Mouse (Mus musculus) hindbrain, postnatal 0 days (tissue): ENCODE results near the gene Zswim5. TPM values are rescaled to one million over a fixed set of nuclear protein-coding genes. Genes with fewer than 3 reads are reported as not detected.
A peak's percentile ranks its signal among the peaks of the same experiment; 100 is the strongest.

ENCODE experiments used
- ATAC-seq: fragments of 200-750 bp; cut with Nextera tagmentation; 2 replicates; pipeline ENCODE4 v1.8.0; 2017; ENCODE audit warnings: mild to moderate bottlenecking, moderate TSS enrichment, moderate library complexity
- DNase-seq: peaks from one replicate; pipeline ENCODE4 v3.0.0-alpha.2; 2015; ENCODE audit warnings: low spot score
- H3K27ac ChIP-seq: fragments of 300-500 bp; sonication (generic); 2 replicates; pipeline ENCODE4 v1.5.1; 2014; ENCODE audit warnings: mild to moderate bottlenecking
- H3K27me3 ChIP-seq: fragments of 300-500 bp; sonication (generic); 2 replicates; pipeline ENCODE4 v1.6.1; 2014; ENCODE audit warnings: low read length, mixed read lengths; ENCODE audit not compliant: insufficient read depth
- H3K36me3 ChIP-seq: fragments of 300-500 bp; sonication (generic); 2 replicates; pipeline ENCODE4 v1.6.1; 2014; ENCODE audit warnings: low read length, mixed read lengths; ENCODE audit not compliant: insufficient read depth
- H3K4me1 ChIP-seq: fragments of 300-500 bp; sonication (generic); 2 replicates; pipeline ENCODE4 v1.6.1; 2014; ENCODE audit warnings: antibody characterized with exemption, low read length, mixed read lengths; ENCODE audit not compliant: insufficient read depth
- H3K4me2 ChIP-seq: fragments of 300-500 bp; sonication (generic); 2 replicates; pipeline ENCODE4 v1.6.1; 2014; ENCODE audit warnings: low read depth, mild to moderate bottlenecking, low read length, moderate library complexity, mixed read lengths
- H3K4me3 ChIP-seq: fragments of 300-500 bp; sonication (generic); 2 replicates; pipeline ENCODE4 v1.5.1; 2014; ENCODE audit warnings: low read length
- H3K9ac ChIP-seq: fragments of 300-500 bp; sonication (generic); replicated peaks from 2 replicates; pipeline ENCODE4 v1.6.1; 2014; ENCODE audit warnings: mild to moderate bottlenecking, low read length, moderate library complexity, mixed read lengths
- H3K9me3 ChIP-seq: fragments of 300-500 bp; sonication (generic); 2 replicates; pipeline ENCODE4 v1.6.1; 2016; ENCODE audit warnings: low read length, mixed read lengths
- CTCF ChIP-seq: IDR thresholded peaks from 2 replicates; pipeline ENCODE4 v1.5.1; 2016; ENCODE audit warnings: antibody characterized with exemption, control low read depth, low read depth
- WGBS: fragments of 180-500 bp; shearing (Covaris S2); extraction: QIAGEN DNeasy Blood & Tissue Kit; methylation state at CpG from one replicate; pipeline ENCODE4 v1.1.7; 2014; 5-methylcytosine and 5-hydroxymethylcytosine counted together
- polyA plus RNA-seq: library from polyadenylated mRNA; unstranded; fragments of >200 nt; fragmentation: Nextera tagmentation; extraction: Ambion mirVana; gene quantifications from 2 replicates; pipeline ENCODE4 v1.2.1, GENCODE M21; 2015
- total RNA-seq: library from RNA; depleted of rRNA; stranded (reverse); fragments of >200 nt; gene quantifications from 2 replicates; pipeline ENCODE4 v1.2.3, GENCODE M21; 2014

The Zswim5 gene
- total and polyA plus RNA-seq, 2 experiments from 2014 or later = 2.3 to 25.8 TPM

GRCm38 (mm10) chr4:117002543-117003521, 125.7 kb downstream of the Zswim5 start:
- H3K4me2 ChIP-seq = no peak overlapping the region
- TF ChIP-seq CTCF = peak; percentile 86
- H3K27ac ChIP-seq = no peak overlapping the region
- peaks cover 47% of the 10 kb centered on the region; the same call in 1 of the 2 replicates for H3K36me3 ChIP-seq
- H3K4me1 ChIP-seq = no peaks in the 10 kb centered on the region
- H3K9me3 ChIP-seq = no peaks in the 10 kb centered on the region
- no peak overlapping the region for H3K9ac ChIP-seq
- no peak overlapping the region for H3K4me3 ChIP-seq
- no peaks in the 10 kb centered on the region for H3K27me3 ChIP-seq
- ATAC-seq (peak; percentile 65), DNase-seq (peak; percentile 83)
- WGBS = 58% methylated on average over 38 of the region's 38 CpGs

GRCm38 (mm10) chr4:117004649-117005048, 127.5 kb downstream of the Zswim5 start:
- Histone ChIP-seq H3K9ac (no peak overlapping the region), H3K9me3 (no peaks in the 10 kb centered on the region), H3K36me3 (peaks cover 44% of the 10 kb centered on the region; the same call in 1 of the 2 replicates), H3K4me3 (no peak overlapping the region), H3K27me3 (no peaks in the 10 kb centered on the region), H3K4me1 (no peaks in the 10 kb centered on the region), H3K27ac (no peak overlapping the region), H3K4me2 (no peak overlapping the region)
- no peak for TF ChIP-seq CTCF
- WGBS = 82% methylated on average over 4 of the region's 4 CpGs
- ATAC-seq = no peak
- DNase-seq = no peak

- TF ChIP-seq CTCF = no peak
- WGBS = 78% methylated on average over 7 of the region's 7 CpGs
These were observed 128.6 kb downstream of the Zswim5 start for GRCm38 (mm10) chr4:117005611-117006400.

DNA sequence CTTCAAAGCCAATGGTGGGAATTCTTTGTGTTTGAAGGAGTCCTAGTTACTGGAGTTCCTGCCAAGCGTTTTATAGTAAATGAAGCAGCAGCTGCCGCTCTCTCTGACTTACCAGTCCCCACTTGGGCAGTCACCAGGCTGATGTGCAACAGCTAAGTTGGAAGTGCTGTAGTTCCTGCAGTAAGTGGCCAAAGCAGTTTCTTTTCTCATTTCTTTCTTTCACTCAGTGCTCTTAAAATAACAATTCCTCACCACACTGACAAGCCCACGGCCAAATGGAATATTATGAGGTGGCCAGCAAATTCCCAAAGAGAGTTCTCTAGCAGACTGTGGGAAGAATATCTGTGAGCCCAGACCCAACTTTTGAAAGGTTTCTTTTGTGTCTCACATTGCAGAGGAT, 129.9 kb downstream of the Zswim5 start:
- no peak overlapping the region for H3K27ac ChIP-seq
- no peak overlapping the region for H3K4me2 ChIP-seq
- WGBS = 55% methylated on average over 3 of the region's 3 CpGs
- no peaks in the 10 kb centered on the region for H3K27me3 ChIP-seq
- H3K4me3 ChIP-seq = no peak overlapping the region
- H3K9me3 ChIP-seq = no peaks in the 10 kb centered on the region
- peaks cover 25% of the 10 kb centered on the region; the same call in 1 of the 2 replicates for H3K36me3 ChIP-seq
- TF ChIP-seq CTCF = no peak
- H3K4me1 ChIP-seq = no peaks in the 10 kb centered on the region
- ATAC-seq (no peak), DNase-seq (no peak)
- H3K9ac ChIP-seq = no peak overlapping the region

More at GRCm38 (mm10) chr4:117005611-117006400, 128.6 kb downstream of the Zswim5 start:
- Histone ChIP-seq H3K36me3 (peaks cover 33% of the 10 kb centered on the region; the same call in 1 of the 2 replicates), H3K4me3 (no peak overlapping the region), H3K9ac (no peak overlapping the region), H3K9me3 (no peaks in the 10 kb centered on the region), H3K4me1 (no peaks in the 10 kb centered on the region), H3K27me3 (no peaks in the 10 kb centered on the region), H3K4me2 (no peak overlapping the region), H3K27ac (no peak overlapping the region)
- no peak for ATAC-seq
- no peak for DNase-seq

DNA sequence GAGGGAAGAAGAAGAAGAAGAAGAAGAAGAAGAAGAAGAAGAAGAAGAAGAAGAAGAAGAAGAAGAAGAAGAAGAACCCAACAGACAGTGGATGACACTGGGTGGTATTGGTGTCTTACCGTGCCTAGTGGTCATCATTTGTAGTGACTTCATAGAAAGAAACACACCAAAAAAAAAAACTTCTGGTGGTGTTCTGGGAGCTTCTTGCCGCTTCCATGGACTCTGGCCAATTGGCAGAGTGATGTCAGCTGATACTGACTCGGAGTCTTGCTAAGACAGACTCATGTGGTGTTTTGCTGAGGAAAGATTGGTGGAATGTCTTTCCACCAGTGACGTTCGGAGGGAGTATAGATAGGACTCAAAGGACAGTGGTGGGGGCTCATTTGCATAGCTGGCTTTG, 133.1 kb downstream of the Zswim5 start:
- ATAC-seq = no peak
- WGBS = 77% methylated on average over 5 of the region's 5 CpGs

GRCm38 (mm10) chr4:117013596-117013995, 136.4 kb downstream of the Zswim5 start:
- Histone ChIP-seq H3K27ac (no peak overlapping the region), H3K4me3 (no peak overlapping the region), H3K4me1 (no peaks in the 10 kb centered on the region), H3K36me3 (no peaks in the 10 kb centered on the region), H3K4me2 (no peak overlapping the region), H3K27me3 (no peaks in the 10 kb centered on the region), H3K9me3 (no peaks in the 10 kb centered on the region), H3K9ac (no peak overlapping the region)
- TF ChIP-seq CTCF = no peak
- 75% methylated on average over 6 of the region's 6 CpGs for WGBS
- DNase-seq = no peak
- no peak for ATAC-seq

More for the DNA sequence above, 133.1 kb downstream of the Zswim5 start:
- no peak for DNase-seq
- no peaks in the 10 kb centered on the region for H3K4me1 ChIP-seq
- no peaks in the 10 kb centered on the region for H3K9me3 ChIP-seq
- H3K27ac ChIP-seq = no peak overlapping the region
- H3K9ac ChIP-seq = no peak overlapping the region
- H3K4me2 ChIP-seq = no peak overlapping the region
- TF ChIP-seq CTCF = no peak
- H3K36me3 ChIP-seq = no peaks in the 10 kb centered on the region
- no peak overlapping the region for H3K4me3 ChIP-seq
- no peaks in the 10 kb centered on the region for H3K27me3 ChIP-seq
